Mouse (Mus musculus) layer of hippocampus, adult 11-12 months (tissue): ENCODE measurements around the gene Lbx2.

ENCODE experiments used
- DNase-seq: peaks from one replicate; pipeline ENCODE4 v3.0.0; 2022; ENCODE audit warnings: low spot score

The Lbx2 gene

DNA sequence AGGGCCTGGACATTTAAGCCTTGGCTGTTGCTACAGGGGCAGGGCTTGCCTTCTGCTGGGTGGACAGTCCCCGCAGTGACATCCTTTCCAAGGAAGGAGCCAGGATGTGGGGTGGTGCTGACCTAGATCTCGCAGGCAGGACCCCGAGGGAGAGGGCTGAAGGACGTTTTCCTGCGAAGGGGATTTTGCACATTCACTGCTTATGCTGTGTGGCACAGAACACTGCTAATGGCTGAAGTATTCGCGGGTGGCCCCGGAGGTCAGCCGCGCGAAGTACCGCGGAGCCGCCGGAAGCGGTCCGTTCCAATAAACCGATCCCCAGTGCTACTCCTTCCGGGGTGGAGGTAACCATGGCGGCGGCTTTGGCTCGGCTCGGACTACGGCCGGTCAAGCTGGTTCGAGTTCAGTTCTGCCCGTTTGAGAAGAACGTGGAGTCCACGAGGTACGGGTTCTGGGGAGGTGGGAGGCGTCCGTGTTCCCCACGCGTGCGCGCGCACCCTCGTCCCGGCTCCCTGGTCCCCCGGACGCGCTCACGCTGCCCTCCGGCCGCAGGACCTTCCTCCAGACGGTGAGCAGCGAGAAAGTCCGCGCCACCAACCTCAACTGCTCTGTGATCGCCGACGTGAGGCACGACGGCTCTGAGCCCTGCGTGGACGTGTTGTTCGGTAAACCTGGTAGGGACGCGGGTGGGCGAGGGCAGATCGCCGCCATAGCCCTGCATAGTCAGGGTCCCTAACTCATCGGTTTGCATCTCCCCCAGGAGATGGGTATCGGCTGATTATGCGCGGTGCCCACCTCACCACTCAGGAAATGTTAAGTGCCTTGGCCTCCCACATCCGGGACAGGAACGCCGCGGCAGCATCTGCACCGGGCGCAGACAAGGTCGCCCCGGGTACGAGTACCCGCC is 22.8 kb downstream of the Lbx2 start, which contains the start of gene Mrpl53:
Mrpl53 (plus strand) TSS at position 279 of the 907 bp plus-strand sequence.
- peak; percentile 79 for DNase-seq

GRCm38 (mm10) chr6:83111510-83112136 is 25.5 kb downstream of the Lbx2 start:
- no peak for DNase-seq

DNA sequence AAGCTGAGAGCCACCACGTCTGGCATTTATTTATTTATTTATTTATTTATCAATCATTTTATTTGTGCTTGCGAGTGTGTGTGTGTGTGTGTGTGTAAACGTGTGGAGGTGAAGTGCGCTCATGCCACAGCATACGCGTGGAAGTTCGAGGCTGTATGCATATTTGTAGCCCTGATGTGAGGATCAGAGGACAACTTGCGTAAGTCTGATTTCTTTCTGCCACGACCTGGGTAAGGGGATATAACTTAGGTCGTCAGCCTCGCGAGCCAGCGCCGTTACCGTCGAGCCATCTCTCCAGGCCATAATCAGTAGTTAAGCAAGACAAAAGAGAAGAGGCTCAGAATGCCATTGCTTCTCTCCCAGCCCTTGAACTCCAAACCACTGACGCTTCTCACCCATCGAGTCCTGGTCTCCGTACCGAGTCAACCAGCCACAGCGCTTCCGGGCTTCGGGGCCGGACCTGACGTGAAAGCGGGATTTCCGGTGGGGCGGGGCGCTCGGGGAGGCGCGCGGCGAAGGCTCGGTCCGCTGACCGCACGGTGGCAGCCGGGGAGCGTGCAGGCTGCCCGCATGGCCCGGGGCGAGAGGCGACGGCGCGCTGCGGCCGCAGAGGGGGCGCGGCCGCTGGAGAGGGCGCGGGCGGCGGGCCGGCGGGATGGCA is 29.0 kb downstream of the Lbx2 start, which contains the start of gene Mogs:
Mogs (plus strand) TSS at position 486 of the 661 bp plus-strand sequence.
- peak; percentile 91 for DNase-seq

- DNase-seq: peak; percentile 33
These were observed 29.7 kb downstream of the Lbx2 start for GRCm38 (mm10) chr6:83115682-83116372.

GRCm38 (mm10) chr6:83116373-83117164 is 30.4 kb downstream of the Lbx2 start:
- DNase-seq: no peak

DNA sequence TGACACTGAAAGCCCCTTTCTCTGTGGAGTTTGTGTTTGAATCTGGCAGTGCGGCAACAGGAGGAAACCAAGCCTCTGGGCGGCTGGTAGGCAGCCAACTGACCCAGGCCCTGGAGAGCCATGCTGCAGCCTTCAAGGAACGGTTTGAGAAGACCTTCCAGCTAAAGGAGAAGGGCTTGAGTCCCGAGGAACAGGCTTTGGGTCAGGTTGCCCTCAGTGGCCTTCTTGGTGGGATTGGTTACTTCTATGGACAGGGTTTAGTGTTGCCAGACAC is 30.9 kb downstream of the Lbx2 start:
- no peak for DNase-seq

- DNase-seq: no peak
These were observed 31.4 kb downstream of the Lbx2 start for GRCm38 (mm10) chr6:83117616-83118015.

- DNase-seq: no peak
These were observed 32.2 kb downstream of the Lbx2 start for GRCm38 (mm10) chr6:83118369-83118768.

DNA sequence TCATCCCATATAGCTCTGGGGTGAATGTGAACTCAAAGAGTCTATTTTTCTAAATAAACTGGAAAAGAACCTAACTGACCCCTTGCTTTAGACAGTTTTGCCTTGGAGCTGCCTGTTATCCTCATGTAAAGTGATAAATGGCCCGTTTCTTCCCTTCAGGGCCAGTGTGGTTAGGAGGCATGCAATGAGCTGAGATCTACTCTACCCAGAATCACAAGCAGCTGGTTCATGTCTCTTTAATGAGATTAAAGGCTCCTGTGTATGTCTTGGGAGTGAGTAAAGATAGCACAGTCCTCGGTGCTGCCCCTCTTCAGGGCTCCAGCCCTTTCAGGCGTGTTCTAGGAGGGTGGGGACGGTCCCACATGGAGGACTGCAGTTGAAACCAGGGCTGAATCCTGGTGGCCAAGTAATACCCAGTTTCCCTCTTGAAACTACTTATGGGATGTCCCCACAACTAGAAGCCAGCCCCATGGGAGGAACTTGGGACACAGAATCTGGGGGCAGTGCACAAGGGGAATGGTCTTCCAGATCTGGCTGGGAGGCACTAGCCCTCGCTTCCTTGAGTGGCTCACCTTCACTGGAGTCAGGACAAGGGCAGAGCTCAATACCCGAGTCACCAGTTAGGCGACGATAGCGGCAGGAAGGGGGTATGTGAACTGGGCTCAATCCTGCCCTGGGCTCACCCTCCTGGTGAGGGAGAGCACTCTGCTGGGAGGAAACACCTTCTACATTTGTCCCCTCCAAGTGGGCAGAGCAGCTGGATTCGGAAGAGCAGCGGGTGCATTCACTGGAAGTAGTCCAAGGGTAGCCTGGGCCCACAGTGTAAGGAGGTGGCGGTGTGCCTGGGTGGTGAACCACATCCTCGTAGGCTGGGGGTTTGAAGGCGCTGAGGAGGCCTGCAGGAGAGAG is 32.9 kb downstream of the Lbx2 start:
- no peak for DNase-seq

GRCm38 (mm10) chr6:83119734-83120051 is 33.5 kb downstream of the Lbx2 start:
- DNase-seq: peak; percentile 43

DNA sequence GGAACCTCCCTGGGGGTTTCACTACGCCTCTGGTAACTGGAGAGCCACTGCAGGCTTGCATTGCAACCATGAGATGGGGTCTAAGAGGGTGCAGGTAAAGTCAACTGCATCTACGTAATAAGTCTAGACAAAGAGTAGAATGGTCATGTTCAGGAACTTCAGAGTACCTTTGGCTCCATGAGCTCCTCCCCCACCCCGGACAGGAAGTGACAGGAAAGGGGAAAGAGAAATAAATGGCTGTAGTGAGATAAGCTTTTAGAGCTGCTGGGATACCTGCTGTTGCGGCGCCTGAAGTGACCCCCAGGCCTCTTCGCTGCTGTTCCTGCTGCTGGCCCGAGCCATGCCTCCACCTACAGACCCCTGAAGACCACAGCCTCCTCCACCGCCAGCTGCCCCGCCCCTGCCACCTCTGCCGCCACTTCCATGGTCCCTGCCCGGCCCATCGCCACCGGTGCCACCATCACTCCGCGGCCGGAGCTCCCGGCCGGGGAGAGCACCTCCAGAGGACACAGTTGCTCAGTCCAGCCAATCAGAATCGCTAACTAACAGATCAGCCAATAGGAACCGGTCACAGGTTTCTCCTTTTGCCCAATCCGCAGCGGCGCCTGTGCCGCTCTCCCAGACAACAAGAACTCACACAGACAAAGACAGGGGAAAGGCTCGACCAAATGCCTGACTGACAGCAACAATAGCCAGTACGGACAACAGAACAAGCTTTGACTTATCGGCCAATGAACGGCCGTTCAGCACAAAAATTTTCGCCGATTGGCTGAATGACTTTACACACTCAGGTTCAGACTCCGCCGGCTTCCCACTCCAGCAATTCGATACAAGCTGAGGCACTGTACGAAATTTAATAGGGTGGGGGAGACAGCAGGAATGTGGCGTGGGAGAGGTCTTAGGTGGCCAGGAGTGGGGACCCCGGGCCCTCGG is 35.0 kb downstream of the Lbx2 start, which contains the start of gene Wbp1:
Wbp1 (minus strand) TSS at position 630 of the 933 bp plus-strand sequence.
- DNase-seq: peak; percentile 98

DNA sequence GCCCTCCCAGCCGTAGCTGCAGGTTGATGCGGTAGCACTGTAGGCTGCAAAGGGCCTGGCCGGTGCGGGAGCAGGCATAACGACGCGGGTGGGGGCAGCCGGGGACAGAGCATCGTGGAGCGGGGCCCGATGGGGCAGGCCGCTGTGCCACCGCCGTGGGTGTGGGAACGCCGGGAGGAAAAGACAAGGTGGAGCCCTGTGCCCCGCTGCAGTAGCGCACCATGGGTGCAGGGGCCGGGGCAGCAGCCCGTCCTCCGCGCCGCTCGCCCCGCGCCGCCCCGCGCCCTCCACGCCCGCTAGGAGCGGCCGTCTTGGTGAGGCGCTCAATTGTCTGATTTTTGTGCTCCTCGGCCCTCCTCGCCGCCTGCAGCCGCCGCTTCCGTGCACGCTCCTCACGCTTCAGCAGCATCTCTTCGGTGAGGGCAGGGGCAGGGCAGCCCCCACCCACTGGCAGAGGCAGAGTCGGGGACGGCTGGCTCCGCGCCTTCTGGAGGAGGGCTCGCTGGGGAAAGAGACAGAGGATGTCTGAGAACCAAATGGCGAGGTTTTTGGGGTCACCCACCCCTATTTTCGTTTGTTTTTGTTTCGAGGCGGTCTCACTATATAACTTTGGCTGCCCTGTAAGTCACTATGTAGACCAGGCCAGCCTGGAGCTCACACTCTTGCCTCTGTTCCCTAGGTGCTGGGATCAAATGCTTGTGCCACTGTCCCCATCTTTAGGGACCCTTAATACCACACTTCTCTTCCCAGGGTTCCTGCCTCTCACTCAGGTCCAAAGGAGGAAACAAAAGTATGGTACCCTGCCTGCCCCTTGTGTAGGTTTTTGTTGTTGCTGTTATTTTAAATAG is 35.9 kb downstream of the Lbx2 start:
- DNase-seq: no peak

DNA sequence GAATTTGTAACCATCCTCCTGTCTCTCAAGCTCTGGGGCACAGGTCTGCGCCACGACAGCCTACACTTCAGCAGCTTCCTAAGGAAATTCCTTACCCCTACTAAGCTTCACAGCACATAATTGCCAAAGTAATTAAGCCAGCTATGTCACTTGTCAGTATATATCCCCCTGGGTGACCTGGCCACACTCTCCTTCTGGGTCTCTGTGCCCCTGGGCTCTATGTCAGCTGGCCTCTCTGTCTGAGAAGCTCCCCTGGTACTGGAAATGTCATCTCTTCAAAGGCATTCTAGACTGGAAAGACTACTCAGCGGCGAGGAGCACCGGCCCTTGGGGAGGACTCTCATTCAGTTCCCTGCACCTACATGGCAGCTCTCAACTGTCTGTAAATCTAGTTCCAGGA is 36.8 kb downstream of the Lbx2 start:
- no peak for DNase-seq

GRCm38 (mm10) chr6:83124851-83125312 is 38.7 kb downstream of the Lbx2 start:
- peak; percentile 93 for DNase-seq

- no peak for DNase-seq
These were observed 39.2 kb downstream of the Lbx2 start, which contains the start of gene Ino80b for GRCm38 (mm10) chr6:83125331-83125730. Gene Ino80b (minus strand): TSS chr6:83125431.

GRCm38 (mm10) chr6:83127419-83127818 is 41.3 kb downstream of the Lbx2 start:
- no peak for DNase-seq

DNA sequence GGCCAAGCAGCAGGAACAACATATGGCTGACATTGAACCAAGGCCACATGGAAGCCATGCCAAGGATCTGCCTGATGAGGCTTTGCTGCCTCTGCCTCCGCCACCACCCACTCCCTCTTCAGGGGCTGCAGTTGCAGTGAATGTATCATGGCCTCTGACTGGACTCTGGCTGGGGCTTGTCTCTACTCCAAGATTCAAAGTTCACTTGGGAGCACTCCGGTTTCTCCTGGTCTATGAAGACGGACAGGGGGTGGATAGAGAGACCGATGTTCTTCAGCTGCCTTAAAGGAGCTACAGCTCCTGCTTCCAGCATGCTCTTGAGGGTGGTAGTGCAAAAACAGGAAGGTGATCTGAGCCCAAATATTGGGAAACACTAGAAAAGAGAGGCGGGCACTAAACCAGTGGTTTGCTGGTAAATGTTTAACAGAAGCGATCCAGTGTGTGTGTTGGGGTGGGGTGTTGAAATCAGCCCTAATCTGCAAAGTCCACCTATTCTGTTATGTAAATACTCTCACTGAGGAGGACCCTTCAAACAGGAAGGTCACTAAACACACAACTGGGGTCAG is 45.4 kb downstream of the Lbx2 start:
- DNase-seq: no peak
